Mouse (Mus musculus): ENCODE data around the gene Tiam2. TPM values are rescaled to one million over a fixed set of nuclear protein-coding genes. Genes with fewer than 3 reads are reported as not detected.

The Tiam2 gene
- polyA plus RNA-seq, 1 experiment from 2014 or later, result 29.3 TPM

DNA sequence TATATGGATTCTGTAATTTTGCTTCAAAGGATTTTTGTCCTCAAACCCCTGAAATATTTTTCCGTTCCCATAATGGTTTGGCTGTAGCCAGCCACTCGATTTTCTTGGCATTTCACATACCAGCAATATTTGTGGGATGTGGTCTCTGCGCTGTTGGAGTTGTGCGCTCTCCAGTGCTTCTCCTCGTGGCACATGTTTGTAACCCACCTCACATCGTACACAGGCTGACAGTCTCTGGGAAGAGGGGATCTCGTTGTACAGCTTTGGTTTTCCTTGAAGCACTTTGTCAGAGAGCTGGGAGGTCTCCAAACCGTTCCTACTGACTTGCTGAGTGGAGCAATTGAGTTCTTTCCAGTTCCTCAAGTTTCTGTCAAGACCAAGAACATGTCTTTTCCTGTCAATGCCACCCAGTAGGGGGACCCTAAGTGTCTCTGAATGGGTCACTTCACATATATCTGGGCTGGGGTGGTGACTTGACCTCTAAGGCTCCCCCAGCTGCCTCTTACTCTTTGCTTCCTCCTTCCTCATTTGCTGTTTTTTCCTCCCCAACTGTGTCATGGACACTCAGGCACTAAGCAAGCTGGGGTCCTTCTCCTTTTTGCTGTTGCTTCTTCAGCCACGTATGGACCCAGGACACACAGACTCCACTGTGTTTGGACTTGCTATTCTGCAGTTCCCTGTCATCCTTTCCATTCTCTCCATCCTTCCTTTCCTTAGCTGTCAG lies 79.1 kb downstream of the Tiam2 start:
- WGBS, result 66% methylated on average over 9 of the region's 9 CpGs
- ATAC-seq (ENCODE audit: low FRiP score, low read depth), result no peak

DNA sequence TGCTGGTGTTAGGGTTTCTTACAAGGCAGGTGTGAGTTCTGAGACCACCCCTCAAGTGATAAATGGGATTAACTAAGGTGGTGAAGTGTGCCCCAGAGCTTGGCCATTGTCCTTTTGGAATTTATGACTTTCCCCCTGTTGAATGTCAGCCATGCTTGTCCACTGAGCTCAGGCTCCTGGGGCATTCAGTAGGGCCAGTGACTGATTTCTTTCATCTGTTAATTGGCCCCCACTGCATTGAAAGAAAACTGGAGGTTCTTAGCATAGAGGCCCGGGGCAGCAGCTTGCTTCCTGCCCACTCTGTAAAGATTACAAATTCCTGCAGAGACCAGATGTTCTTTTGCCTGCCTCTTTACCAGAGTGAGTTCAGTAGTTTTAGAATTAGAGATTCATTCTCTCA lies 80.7 kb downstream of the Tiam2 start:
- Histone ChIP-seq H3K27me3 (no peaks in the 10 kb centered on the region), H3K9ac (no peak overlapping the region), H3K4me2 (replicated peaks) (no peak overlapping the region), H3K27ac (0 out of 2 replicates have a peak overlapping the region, but pooled peaks have one; percentile 28), H3K9me3 (no peaks in the 10 kb centered on the region), H3K4me3 (no peak overlapping the region), H3K4me1 (peaks cover 50% of the 10 kb centered on the region), H3K36me3 (no peaks in the 10 kb centered on the region)
- WGBS, result 2% methylated on average over 1 of the region's 1 CpGs
- ATAC-seq (ENCODE audit: low FRiP score, low read depth), result no peak

More for the DNA sequence above, 79.1 kb downstream of the Tiam2 start:
- Histone ChIP-seq H3K36me3 (no peaks in the 10 kb centered on the region), H3K27ac (no peak overlapping the region), H3K9me3 (no peaks in the 10 kb centered on the region), H3K9ac (no peak overlapping the region), H3K4me2 (replicated peaks) (no peak overlapping the region), H3K27me3 (no peaks in the 10 kb centered on the region), H3K4me3 (no peak overlapping the region), H3K4me1 (peaks cover 58% of the 10 kb centered on the region)

DNA sequence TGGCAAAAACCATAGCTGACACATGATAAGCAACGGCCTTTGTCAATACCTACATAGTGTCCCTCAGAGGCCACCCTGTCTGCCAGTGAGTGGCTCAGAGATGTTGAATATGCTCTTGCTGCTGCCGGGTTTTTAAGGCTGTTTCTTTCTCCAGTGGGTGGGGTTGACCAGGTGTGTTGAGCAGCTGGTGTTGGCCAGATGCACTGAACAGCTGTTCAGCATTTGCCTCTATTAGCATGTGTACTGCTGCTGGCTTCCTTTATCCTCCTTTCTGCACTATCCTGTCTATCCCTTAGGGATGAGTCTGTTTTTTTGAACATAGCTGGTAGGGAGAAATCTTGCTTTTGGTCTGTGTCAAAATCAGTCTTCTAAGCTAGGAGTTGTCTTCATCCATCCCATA lies 83.9 kb downstream of the Tiam2 start:
- WGBS, result 52% methylated on average over 2 of the region's 2 CpGs
- no peak for ATAC-seq (ENCODE audit: low FRiP score, low read depth)
- Histone ChIP-seq H3K9me3 (no peaks in the 10 kb centered on the region), H3K27me3 (peaks cover 12% of the 10 kb centered on the region), H3K9ac (no peak overlapping the region), H3K36me3 (peaks cover 13% of the 10 kb centered on the region), H3K27ac (no peak overlapping the region), H3K4me2 (replicated peaks) (no peak overlapping the region), H3K4me3 (no peak overlapping the region), H3K4me1 (peaks cover 44% of the 10 kb centered on the region)

DNA sequence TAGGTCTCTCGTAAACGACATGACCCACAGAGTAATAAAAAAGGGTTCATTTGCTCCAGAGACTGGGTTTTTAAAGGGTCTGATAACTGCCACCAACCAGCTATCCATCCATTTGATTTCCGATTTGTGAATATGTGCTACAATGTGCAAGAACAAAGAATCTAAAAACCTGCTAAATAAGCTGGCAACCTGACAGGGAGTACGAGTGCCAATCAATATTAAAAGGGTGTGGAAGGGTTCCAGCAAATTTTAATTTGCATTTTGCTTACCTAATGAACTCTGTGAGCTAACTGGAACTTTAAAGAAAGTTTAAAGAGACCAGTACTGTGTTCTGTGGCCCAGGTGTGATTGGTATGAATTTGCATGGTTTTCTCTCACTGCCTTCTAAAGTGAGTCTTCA lies 86.4 kb downstream of the Tiam2 start:
- peaks cover 23% of the 10 kb centered on the region for H3K36me3 ChIP-seq
- no peak for ATAC-seq (ENCODE audit: low FRiP score, low read depth)
- H3K27ac ChIP-seq, result no peak overlapping the region; the same call in 1 of the 2 replicates
- H3K4me3 ChIP-seq, result no peak overlapping the region
- no peaks in the 10 kb centered on the region for H3K9me3 ChIP-seq
- H3K4me1 ChIP-seq, result peaks cover 30% of the 10 kb centered on the region
- H3K9ac ChIP-seq, result no peak overlapping the region
- H3K4me2 ChIP-seq (replicated peaks), result no peak overlapping the region
- 53% methylated on average over 4 of the region's 4 CpGs for WGBS
- peaks cover 12% of the 10 kb centered on the region for H3K27me3 ChIP-seq

DNA sequence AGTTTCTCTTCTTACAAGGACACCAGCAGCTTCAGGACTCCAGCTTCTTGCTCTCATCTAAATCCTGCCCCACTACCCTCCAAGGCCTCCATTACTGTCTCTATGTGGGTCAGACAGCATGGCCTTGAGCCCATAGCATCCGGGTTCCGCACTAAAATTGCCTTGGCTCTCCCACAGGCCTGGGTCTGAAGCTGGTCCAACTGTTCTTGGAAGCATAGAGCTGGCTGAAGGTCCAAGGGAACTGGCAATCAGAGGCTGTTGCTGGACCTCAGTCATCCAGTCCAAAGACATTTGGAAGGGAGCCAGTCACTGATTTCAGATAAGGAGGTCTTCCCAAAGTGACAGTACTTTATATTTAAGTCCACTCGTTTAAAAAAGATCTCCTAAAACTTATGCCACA lies 89.2 kb downstream of the Tiam2 start:
- no peak overlapping the region for H3K4me3 ChIP-seq
- H3K27me3 ChIP-seq, result peaks cover 12% of the 10 kb centered on the region
- WGBS, result 90% methylated on average over 3 of the region's 3 CpGs
- H3K36me3 ChIP-seq, result peaks cover 23% of the 10 kb centered on the region
- no peak overlapping the region for H3K27ac ChIP-seq
- peaks cover 33% of the 10 kb centered on the region for H3K4me1 ChIP-seq
- no peak overlapping the region for H3K9ac ChIP-seq
- no peak overlapping the region for H3K4me2 ChIP-seq (replicated peaks)
- ATAC-seq (ENCODE audit: low FRiP score, low read depth), result no peak
- H3K9me3 ChIP-seq, result no peaks in the 10 kb centered on the region

DNA sequence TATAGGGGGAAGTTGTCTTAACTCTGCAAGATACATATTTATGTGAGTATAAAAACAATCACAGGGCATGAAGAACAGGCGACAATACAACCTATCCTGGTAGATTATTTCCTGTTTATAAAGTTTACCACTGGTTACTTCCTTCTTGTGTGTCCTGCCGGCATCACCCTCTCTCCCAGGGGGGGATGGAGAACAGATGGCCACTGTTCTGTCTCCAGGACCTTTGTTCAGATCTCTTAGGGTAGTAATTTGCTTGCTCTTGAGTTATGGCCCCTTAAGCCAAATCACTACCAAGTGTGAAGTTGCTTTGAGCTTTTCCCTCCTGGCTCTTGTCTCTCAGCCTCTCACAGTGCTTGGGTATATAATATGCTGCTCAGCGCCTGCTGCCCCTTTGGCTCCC lies 90.0 kb downstream of the Tiam2 start:
- ATAC-seq (ENCODE audit: low FRiP score, low read depth), result no peak
- H3K4me3 ChIP-seq, result no peak overlapping the region
- no peak overlapping the region; the same call in 1 of the 2 replicates for H3K27ac ChIP-seq
- H3K4me2 ChIP-seq (replicated peaks), result no peak overlapping the region
- 31% methylated on average over 3 of the region's 3 CpGs for WGBS
- H3K4me1 ChIP-seq, result peaks cover 34% of the 10 kb centered on the region
- H3K27me3 ChIP-seq, result peaks cover 12% of the 10 kb centered on the region
- peaks cover 27% of the 10 kb centered on the region for H3K36me3 ChIP-seq
- 0 out of 2 replicates have a peak overlapping the region, but pooled peaks have one; percentile 25 for H3K9ac ChIP-seq
- H3K9me3 ChIP-seq, result no peaks in the 10 kb centered on the region

DNA sequence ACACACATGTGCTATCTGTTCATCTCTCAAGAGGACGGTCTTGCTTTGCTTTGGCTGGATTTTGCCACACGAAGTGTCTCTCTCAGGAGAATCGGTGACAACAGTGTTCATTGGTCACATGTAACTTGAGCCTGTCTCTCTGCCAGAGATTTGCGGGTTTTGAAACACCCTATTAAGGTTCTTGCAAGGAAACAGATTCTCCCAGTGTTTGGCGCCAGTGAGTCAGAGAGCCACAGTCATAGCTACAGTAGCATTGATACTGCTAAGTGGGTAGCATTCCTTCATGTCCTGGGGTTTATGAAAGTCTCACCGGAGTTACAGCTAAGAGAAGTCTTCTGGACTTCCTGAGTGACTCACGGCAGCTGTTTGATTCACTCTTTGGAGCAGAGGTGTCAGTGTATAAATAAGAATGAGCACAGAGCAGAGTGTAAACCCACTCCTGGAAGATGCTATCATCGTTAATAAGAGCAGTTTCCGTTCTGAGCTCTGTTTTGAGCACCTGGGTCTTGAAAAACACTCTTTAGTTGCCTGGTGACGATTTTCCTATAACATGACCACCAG lies 93.1 kb downstream of the Tiam2 start:
- Histone ChIP-seq H3K27me3 (peaks cover 6% of the 10 kb centered on the region; the same call in 1 of the 2 replicates), H3K9me3 (no peaks in the 10 kb centered on the region), H3K4me2 (replicated peaks) (no peak overlapping the region), H3K36me3 (peaks cover 37% of the 10 kb centered on the region), H3K4me3 (no peak overlapping the region), H3K9ac (no peak overlapping the region), H3K4me1 (peaks cover 35% of the 10 kb centered on the region), H3K27ac (no peak overlapping the region; the same call in 1 of the 2 replicates)
- 45% methylated on average over 10 of the region's 10 CpGs for WGBS
- ATAC-seq (ENCODE audit: low FRiP score, low read depth), result 0 out of 2 replicates have a peak, but pooled peaks have one; percentile 25

DNA sequence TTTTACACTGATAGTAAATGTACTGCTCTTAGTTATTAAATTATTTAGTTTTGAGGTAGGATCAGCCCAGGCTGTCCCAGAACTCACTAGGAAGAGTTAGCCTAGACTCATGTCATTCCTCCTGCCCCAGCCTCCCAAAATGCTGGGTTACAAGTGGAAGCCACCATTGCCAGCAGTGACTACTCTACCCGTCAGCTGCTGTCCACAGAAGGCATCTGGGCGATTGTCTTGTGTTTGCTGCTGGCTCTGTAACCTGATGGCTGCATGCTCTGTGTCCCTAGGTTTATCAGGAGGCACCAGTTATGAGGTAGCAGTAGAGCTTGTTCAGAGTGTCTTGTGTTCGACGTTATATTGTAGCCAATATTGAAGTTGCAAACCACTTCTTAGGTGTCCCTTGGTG lies 93.8 kb downstream of the Tiam2 start:
- Histone ChIP-seq H3K9ac (no peak overlapping the region), H3K4me2 (replicated peaks) (no peak overlapping the region), H3K4me3 (no peak overlapping the region), H3K4me1 (peaks cover 33% of the 10 kb centered on the region), H3K9me3 (no peaks in the 10 kb centered on the region), H3K36me3 (peaks cover 32% of the 10 kb centered on the region), H3K27me3 (no peaks in the 10 kb centered on the region), H3K27ac (no peak overlapping the region)
- WGBS, result 94% methylated on average over 4 of the region's 4 CpGs
- no peak for ATAC-seq (ENCODE audit: low FRiP score, low read depth)

DNA sequence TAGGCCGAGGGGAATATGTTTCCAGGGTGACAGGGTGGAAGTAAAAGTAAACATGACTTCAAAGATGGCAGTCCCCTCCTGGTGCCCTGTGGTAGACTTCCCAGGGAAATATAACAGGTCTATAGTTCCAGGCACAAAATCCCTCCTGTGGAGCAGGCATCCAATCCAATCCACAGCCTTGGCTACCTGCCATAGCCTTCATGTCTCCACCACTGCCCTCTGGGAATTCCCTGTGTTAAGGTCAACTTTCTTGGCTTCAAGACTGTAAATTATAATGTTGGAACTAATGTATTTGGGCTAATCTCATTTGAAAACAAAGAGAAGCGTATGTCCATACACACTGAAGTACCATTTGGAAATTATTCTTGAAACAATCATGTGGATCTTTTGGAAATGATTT lies 97.0 kb downstream of the Tiam2 start:
- Histone ChIP-seq H3K9me3 (no peaks in the 10 kb centered on the region), H3K4me1 (peaks cover 30% of the 10 kb centered on the region), H3K27me3 (no peaks in the 10 kb centered on the region), H3K4me2 (replicated peaks) (no peak overlapping the region), H3K4me3 (no peak overlapping the region), H3K27ac (no peak overlapping the region), H3K36me3 (peaks cover 39% of the 10 kb centered on the region), H3K9ac (no peak overlapping the region)
- no peak for ATAC-seq (ENCODE audit: low FRiP score, low read depth)
- 66% methylated on average over 2 of the region's 2 CpGs for WGBS

DNA sequence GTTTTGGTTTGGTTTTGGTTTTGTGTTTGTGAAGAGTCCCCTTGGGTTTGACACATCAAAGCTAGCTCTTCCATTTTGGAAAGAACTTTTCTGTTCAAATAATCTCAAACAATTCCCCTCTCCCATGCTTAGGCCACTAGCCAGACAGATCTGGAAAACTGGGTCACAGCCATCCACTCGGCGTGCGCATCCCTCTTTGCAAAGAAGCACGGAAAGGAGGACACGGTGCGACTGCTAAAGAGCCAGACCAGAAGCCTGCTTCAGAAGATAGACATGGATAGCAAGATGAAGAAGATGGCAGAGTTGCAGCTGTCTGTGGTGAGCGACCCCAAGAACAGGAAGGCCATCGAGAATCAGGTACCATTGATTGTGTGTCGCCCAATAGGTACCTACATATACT lies 102.3 kb downstream of the Tiam2 start:
- Histone ChIP-seq H3K27ac (no peak overlapping the region), H3K36me3 (peaks cover 66% of the 10 kb centered on the region), H3K4me1 (peaks cover 5% of the 10 kb centered on the region; the same call in 1 of the 2 replicates), H3K9me3 (no peaks in the 10 kb centered on the region), H3K4me2 (replicated peaks) (no peak overlapping the region), H3K27me3 (no peaks in the 10 kb centered on the region), H3K9ac (no peak overlapping the region), H3K4me3 (no peak overlapping the region)
- 98% methylated on average over 9 of the region's 9 CpGs for WGBS
- ATAC-seq (ENCODE audit: low FRiP score, low read depth), result no peak

DNA sequence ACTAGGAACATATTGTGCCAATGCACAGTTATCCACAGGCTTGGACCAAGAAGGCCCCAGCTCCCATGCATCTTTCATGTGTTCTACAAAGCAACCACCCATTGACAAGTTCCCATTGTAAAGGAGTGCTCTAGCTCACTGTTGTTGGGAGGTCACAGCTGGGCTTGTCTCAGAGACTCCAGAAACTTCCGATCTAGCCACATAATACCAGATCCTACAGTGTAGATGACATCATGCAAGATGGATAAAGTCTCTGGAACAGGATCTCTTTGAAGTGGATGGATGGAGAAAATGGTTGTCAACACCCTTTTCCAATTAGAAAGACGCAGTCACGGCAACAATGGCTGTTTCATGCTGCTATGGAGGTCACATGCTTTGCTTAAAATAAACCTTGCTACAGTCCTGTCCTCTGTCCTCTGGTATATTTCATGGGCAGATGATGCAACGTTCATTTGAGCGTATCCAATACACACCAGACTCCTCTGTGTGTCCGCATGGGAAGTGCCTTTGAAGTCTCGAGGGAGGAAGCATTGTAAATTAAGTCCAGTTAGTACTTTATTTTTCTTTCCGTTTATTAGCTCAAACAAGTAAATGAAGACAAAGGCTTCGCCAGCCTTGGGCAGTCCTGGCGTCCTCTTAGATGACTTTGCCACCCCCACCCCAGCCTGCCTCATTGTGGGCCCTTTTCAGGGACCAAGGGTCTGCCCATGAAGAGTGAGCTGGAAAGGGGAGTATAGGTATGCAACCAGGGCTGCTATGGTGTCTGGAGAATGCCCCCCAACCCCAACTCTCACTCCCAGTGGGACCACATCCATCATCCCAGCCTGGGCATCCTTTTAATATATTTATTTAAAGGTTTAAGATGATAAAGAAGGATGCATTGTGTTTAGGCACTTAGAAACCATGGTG lies 106.5 kb downstream of the Tiam2 start:
- Histone ChIP-seq H3K36me3 (peaks cover 64% of the 10 kb centered on the region), H3K4me3 (no peak overlapping the region), H3K4me1 (peaks cover 31% of the 10 kb centered on the region), H3K9me3 (no peaks in the 10 kb centered on the region), H3K4me2 (replicated peaks) (no peak overlapping the region), H3K27ac (no peak overlapping the region; the same call in 1 of the 2 replicates), H3K9ac (no peak overlapping the region), H3K27me3 (no peaks in the 10 kb centered on the region)
- no peak for ATAC-seq (ENCODE audit: low FRiP score, low read depth)
- WGBS, result 31% methylated on average over 10 of the region's 10 CpGs
